Mouse (Mus musculus) midbrain, embryonic 11.5 days (tissue): Measurements from ENCODE around the gene Ddhd1. TPM values are rescaled to one million over a fixed set of nuclear protein-coding genes. Genes with fewer than 3 reads are reported as not detected.
A peak's percentile ranks its signal among the peaks of the same experiment; 100 is the strongest.

ENCODE experiments used
- ATAC-seq: fragments of 200-750 bp; cut with Nextera tagmentation; 2 replicates; pipeline ENCODE4 v1.8.0; 2017; ENCODE audit warnings: moderate TSS enrichment, moderate library complexity; ENCODE audit not compliant: low FRiP score
- DNase-seq: peaks from one replicate; pipeline ENCODE4 v3.0.0; 2015; ENCODE audit warnings: low spot score; ENCODE audit errors: missing footprints
- H3K27ac ChIP-seq: fragments of 300-500 bp; sonication (generic); 2 replicates; pipeline ENCODE4 v1.5.1; 2014; ENCODE audit warnings: low read depth, low read length
- H3K27me3 ChIP-seq: fragments of 300-500 bp; sonication (generic); 2 replicates; pipeline ENCODE4 v1.6.1; 2014; ENCODE audit warnings: mild to moderate bottlenecking, low read length, moderate library complexity, mixed read lengths; ENCODE audit not compliant: control insufficient read depth, insufficient read depth
- H3K36me3 ChIP-seq: fragments of 300-500 bp; sonication (generic); 2 replicates; pipeline ENCODE4 v1.6.1; 2014; ENCODE audit warnings: mild to moderate bottlenecking, low read length, moderate library complexity, mixed read lengths; ENCODE audit not compliant: control insufficient read depth, insufficient read depth
- H3K4me1 ChIP-seq: fragments of 300-500 bp; sonication (generic); 2 replicates; pipeline ENCODE4 v1.6.1; 2014; ENCODE audit warnings: low read length; ENCODE audit not compliant: control insufficient read depth, insufficient read depth
- H3K4me2 ChIP-seq: fragments of 300-500 bp; sonication (generic); 2 replicates; pipeline ENCODE4 v1.6.1; 2014; ENCODE audit warnings: mild to moderate bottlenecking, moderate library complexity
- H3K4me3 ChIP-seq: fragments of 300-500 bp; sonication (generic); 2 replicates; pipeline ENCODE4 v1.5.1; 2014; ENCODE audit warnings: low read depth, low read length
- H3K9ac ChIP-seq: fragments of 300-500 bp; sonication (generic); 2 replicates; pipeline ENCODE4 v1.6.1; 2014; ENCODE audit warnings: low read length
- H3K9me3 ChIP-seq: fragments of 300-500 bp; sonication (generic); 2 replicates; pipeline ENCODE4 v1.6.1; 2016; ENCODE audit warnings: low read length; ENCODE audit not compliant: control insufficient read depth
- WGBS: fragments of 180-500 bp; shearing (Covaris S2); extraction: QIAGEN DNeasy Blood & Tissue Kit; methylation state at CpG from one replicate; pipeline ENCODE4 v1.1.7; 2014; 5-methylcytosine and 5-hydroxymethylcytosine counted together
- microRNA-seq: library from miRNA; unstranded; fragments of <30 nt; microRNA quantifications from one replicate; pipeline ENCODE4, GENCODE M21; 2017
- polyA plus RNA-seq: library from polyadenylated mRNA; unstranded; fragments of >200 nt; fragmentation: Nextera tagmentation; extraction: Ambion mirVana; gene quantifications from 2 replicates; pipeline ENCODE4 v1.2.1, GENCODE M21; 2014

Gene Ddhd1
- polyA plus RNA-seq, 1 experiment from 2014 or later, result 12.8 TPM

DNA sequence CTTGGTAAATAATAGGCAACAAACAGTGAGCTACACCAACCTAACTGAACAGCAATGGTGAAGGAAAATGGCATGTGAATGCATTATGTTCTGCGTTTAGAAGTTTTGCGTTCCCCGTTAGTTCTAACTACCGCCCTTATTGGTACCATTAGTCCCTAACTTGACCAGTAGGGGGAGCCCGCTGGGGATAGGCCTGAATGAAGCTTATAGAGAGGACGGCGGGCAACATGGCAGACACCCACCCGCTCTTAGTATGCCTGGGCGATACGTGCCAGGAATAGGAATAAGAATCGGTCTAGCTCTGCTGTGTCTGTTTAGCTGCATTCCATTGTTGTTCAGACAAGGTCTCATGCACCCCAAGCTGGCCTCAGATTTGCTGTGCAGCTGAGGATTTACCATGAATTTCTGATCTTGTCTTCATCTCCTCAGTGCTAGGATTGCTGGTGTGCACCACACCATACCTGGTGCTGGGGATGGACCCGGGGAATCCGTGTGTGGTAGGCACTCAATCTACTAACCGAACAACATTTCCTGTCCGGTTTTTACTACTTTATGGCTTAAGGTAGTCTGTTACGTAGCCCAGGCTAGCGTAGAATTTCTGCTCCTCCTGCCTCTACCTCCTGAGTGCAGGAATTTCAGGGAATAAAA, 106.7 kb downstream of the Ddhd1 start:
- ATAC-seq (peak; percentile 93), DNase-seq (peak; percentile 95)
- Histone ChIP-seq H3K4me1 (no peaks in the 10 kb centered on the region), H3K4me3 (no peak overlapping the region), H3K9me3 (no peaks in the 10 kb centered on the region), H3K27ac (no peak overlapping the region), H3K4me2 (0 out of 2 replicates have a peak overlapping the region, but pooled peaks have one; percentile 3), H3K36me3 (no peaks in the 10 kb centered on the region), H3K9ac (no peak overlapping the region), H3K27me3 (no peaks in the 10 kb centered on the region)
- 51% methylated on average over 17 of the region's 17 CpGs for WGBS

DNA sequence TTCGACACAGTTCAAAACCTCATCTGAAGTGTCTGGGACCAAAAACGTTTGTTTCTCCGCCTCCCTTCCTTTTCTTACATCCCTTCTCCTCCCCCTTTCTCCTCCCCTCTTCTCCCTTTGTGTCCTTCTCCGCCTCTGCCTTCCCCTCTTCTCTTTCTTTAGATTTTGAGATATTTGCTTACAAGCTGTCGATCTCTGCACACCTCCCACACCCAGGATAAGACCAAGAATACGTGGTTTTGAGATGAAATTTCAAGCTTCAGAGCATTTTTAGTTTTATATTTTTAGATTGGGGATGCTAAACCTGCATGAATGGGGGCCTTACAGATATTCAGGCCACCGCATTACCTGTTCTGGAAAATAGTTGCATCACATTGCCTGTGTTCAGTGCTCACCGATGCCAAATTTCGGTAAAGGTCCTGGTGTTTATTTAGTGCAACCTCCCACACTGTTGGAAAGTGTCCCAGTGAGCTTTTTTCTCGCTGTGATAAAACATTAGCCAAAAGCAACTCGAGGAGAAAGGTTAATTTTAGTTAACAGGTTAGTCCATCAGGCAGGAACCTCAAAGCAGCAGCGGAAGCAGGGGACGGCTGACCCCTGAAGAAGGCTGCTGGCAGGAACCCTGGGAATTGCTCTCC, 107.8 kb downstream of the Ddhd1 start:
- H3K9ac ChIP-seq, result no peak overlapping the region

GRCm38 (mm10) chr14:45548118-45548517, 109.8 kb downstream of the Ddhd1 start:
- ATAC-seq (no peak), DNase-seq (no peak)
- 64% methylated on average over 3 of the region's 3 CpGs for WGBS
- Histone ChIP-seq H3K27ac (no peak overlapping the region), H3K4me3 (no peak overlapping the region), H3K36me3 (no peaks in the 10 kb centered on the region), H3K4me2 (no peak overlapping the region), H3K27me3 (no peaks in the 10 kb centered on the region), H3K4me1 (no peaks in the 10 kb centered on the region), H3K9me3 (no peaks in the 10 kb centered on the region), H3K9ac (no peak overlapping the region)

More for the DNA sequence above, 107.8 kb downstream of the Ddhd1 start:
- Histone ChIP-seq H3K9me3 (no peaks in the 10 kb centered on the region), H3K4me1 (no peaks in the 10 kb centered on the region), H3K4me2 (no peak overlapping the region), H3K4me3 (no peak overlapping the region), H3K27me3 (no peaks in the 10 kb centered on the region), H3K36me3 (no peaks in the 10 kb centered on the region), H3K27ac (no peak overlapping the region)
- WGBS, result 79% methylated on average over 13 of the region's 13 CpGs
- DNase-seq (no peak), ATAC-seq (no peak)

- no peak overlapping the region for H3K4me2 ChIP-seq
- no peaks in the 10 kb centered on the region for H3K9me3 ChIP-seq
- ATAC-seq (no peak), DNase-seq (no peak)
- H3K4me1 ChIP-seq, result peaks cover 2% of the 10 kb centered on the region; the same call in 1 of the 2 replicates
- H3K4me3 ChIP-seq, result no peak overlapping the region
- no peaks in the 10 kb centered on the region for H3K27me3 ChIP-seq
- 92% methylated on average over 7 of the region's 7 CpGs for whole genome bisulfite sequencing
- no peak overlapping the region for H3K27ac ChIP-seq
- no peak overlapping the region for H3K9ac ChIP-seq
- H3K36me3 ChIP-seq, result no peaks in the 10 kb centered on the region
Observed at GRCm38 (mm10) chr14:45544905-45545304, 113.0 kb downstream of the Ddhd1 start.

DNA sequence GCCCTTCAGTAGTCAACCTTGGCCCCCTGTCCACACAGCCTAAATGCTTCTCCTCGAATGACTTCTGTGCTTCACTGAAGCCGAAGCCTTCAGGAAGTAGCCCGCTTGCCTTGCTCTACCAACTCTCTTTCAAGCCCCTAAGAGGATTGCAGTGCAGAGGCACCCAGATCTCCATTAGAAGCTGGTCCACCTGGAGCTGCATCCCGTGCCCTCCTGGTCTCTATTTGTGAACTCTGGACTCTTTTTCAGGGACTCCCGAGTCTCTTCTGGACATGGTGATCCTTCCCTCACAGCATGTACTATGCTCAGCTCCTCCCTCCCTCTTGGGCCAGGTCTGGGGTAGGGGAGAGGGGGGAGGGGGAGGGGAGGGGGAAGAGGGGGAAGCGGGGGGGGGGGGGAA, 113.9 kb downstream of the Ddhd1 start:
- WGBS, result 78% methylated on average over 5 of the region's 6 CpGs
- H3K36me3 ChIP-seq, result no peaks in the 10 kb centered on the region
- H3K9ac ChIP-seq, result no peak overlapping the region
- peaks cover 4% of the 10 kb centered on the region; the same call in 1 of the 2 replicates for H3K4me1 ChIP-seq
- H3K4me2 ChIP-seq, result no peak overlapping the region
- H3K27ac ChIP-seq, result no peak overlapping the region
- ATAC-seq (no peak), DNase-seq (no peak)
- no peaks in the 10 kb centered on the region for H3K9me3 ChIP-seq
- H3K27me3 ChIP-seq, result no peaks in the 10 kb centered on the region
- H3K4me3 ChIP-seq, result no peak overlapping the region

DNA sequence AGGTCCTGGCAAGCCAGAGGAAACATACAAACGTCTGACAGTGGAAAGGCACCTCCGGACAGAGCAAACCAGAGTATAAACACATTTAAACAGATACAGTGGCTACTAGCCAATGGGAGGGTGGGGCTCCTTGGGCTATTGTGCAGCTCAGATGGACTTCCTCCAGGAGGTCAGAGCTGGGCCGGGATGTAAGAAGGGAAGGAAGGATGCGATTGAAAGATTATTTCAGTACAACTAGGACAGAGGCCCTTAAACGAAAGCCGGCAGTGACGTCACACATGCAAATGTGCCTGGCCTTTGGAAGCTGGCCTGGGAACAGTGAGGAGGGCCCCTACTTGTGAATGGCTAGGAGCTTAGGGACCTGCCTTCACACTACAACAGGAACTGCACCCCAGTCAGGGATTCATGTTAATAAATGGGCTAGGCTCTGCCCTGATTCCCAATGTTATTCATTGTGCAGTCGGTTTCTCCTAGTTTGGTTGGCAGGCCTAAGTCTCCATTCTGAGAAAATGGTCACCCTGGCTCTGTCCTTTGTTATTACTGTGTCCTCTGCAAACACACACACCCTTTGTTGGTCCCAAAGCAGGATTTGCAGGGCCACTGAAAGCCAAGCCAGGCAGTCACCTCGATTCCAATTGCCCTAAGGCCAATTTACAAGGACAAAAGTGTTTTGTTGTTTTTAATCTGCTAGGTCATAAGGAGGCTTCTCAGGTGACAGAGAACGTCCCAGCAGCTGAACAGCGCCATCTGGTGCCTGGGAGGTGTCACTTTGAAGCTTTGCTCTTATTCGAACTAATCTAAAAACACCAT, 118.1 kb downstream of the Ddhd1 start:
- peak overlapping the region; percentile 44 for H3K27ac ChIP-seq
- H3K9ac ChIP-seq, result peak overlapping the region; percentile 16; the same call in 1 of the 2 replicates
- ATAC-seq (peak; percentile 78), DNase-seq (peak; percentile 91)
- 45% methylated on average over 12 of the region's 12 CpGs for WGBS
- peaks cover 4% of the 10 kb centered on the region; the same call in 1 of the 2 replicates for H3K4me1 ChIP-seq
- no peaks in the 10 kb centered on the region for H3K27me3 ChIP-seq
- no peak overlapping the region for H3K4me2 ChIP-seq
- no peaks in the 10 kb centered on the region for H3K9me3 ChIP-seq
- no peaks in the 10 kb centered on the region for H3K36me3 ChIP-seq
- H3K4me3 ChIP-seq, result no peak overlapping the region

Small RNA genes within 50 kb of the gene (microRNA-seq; reads per million reads assigned to microRNA genes)
- gene Mir5131, result 1.5 reads per million

Other genes with a start within 250 kb of the Ddhd1 start
- gene Fermt2, start 128.0 kb downstream of the Ddhd1 start, polyA plus RNA-seq, result 65.8 and 69.1 TPM in 2 replicates